Mouse (Mus musculus): ENCODE results near the gene Vmn2r85.

- TF ChIP-seq CTCF (conservative IDR thresholded peaks at IDR 0.05; ENCODE audit: insufficient read depth, insufficient read length, low read depth, low read length) (no peak), POLR2A (IDR thresholded peaks at IDR 0.05; ENCODE audit: low read depth, low read length) (no peak)
These were observed 35.3 kb downstream of the Vmn2r85 start, which contains the start of gene Vmn2r84 for GRCm38 (mm10) chr10:130394232-130394631.
